In the genomic region with DNA sequence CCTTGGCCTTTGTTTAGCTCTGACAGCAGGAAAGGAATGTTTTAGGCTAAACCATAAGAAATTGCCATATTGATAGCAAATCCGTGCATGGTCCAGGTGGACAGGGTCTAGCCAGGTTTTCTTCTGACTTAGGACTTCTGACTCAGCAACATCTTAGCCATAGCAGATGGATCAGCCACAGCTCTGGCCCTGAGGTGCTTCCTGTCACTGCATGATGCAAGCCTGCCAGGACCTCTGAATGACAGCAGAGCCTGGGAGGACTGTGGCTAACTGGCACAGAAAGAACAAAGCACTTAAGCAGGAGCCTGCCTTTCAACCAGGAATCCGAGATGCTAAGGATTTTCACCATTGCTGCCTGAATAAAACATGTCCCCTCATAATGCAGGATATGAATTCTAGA, we compare ENCODE assay signal across 12 mouse cellular contexts.
DNase-seq lines count a peak whose midpoint lies in the region; ATAC-seq and TF ChIP-seq lines count a peak whose summit lies in the region.
"Had no signal": no experiment of that assay in that cellular context is flagged by ENCODE, and none has a peak within 500 bp of the region (broad histone marks: within the 10 kb centered on the region; RNA-seq: fewer than 3 reads in every experiment).

No protein-coding gene starts in this region.

- no peaks in the 10 kb centered on the region for H3K27me3 ChIP-seq in embryonic facial prominence, embryonic 11.5 days (ENCODE audit: control insufficient read depth, insufficient read depth, low read length)
- no peaks in the 10 kb centered on the region for H3K27me3 ChIP-seq in embryonic facial prominence, embryonic 10.5 days (replicated peaks; ENCODE audit: low read depth, poor library complexity, severe bottlenecking)
- H3K27me3 ChIP-seq in forebrain, postnatal 0 days (ENCODE audit: insufficient read depth, low read length) = no peaks in the 10 kb centered on the region
- H3K27me3 ChIP-seq in midbrain, embryonic 13.5 days = no peaks in the 10 kb centered on the region
- no peaks in the 10 kb centered on the region for H3K27me3 ChIP-seq in kidney, embryonic 15.5 days
- H3K27me3 ChIP-seq: heart, embryonic 12.5 days had no signal

- ATAC-seq in embryonic facial prominence, embryonic 11.5 days (replicated peaks; ENCODE audit: insufficient number of reproducible peaks, low FRiP score, low TSS enrichment, low read depth) = no peak; the same call in 1 of the 2 replicates
- ATAC-seq in forebrain, postnatal 0 days = 0 out of 2 replicates have a peak, but pooled peaks have one; percentile 42
- ATAC-seq in midbrain, embryonic 13.5 days = peak; percentile 79; the same call in 1 of the 2 replicates
- ATAC-seq in kidney, embryonic 15.5 days (replicated peaks; ENCODE audit: low FRiP score) = no peak
- ATAC-seq: intestine, embryonic 16.5 days; liver, postnatal 0 days had no signal

- no peaks in the 10 kb centered on the region for H3K36me3 ChIP-seq in embryonic facial prominence, embryonic 11.5 days (replicated peaks; ENCODE audit: control insufficient read depth, insufficient read depth, low read depth, low read length)
- no peaks in the 10 kb centered on the region for H3K36me3 ChIP-seq in embryonic facial prominence, embryonic 10.5 days (replicated peaks)
- H3K36me3 ChIP-seq in forebrain, postnatal 0 days (ENCODE audit: insufficient read depth) = no peaks in the 10 kb centered on the region
- H3K36me3 ChIP-seq in midbrain, embryonic 13.5 days = no peaks in the 10 kb centered on the region
- H3K36me3 ChIP-seq in kidney, embryonic 15.5 days = no peaks in the 10 kb centered on the region

- WGBS in embryonic facial prominence, embryonic 11.5 days = 28% methylated on average over 2 of the region's 2 CpGs
- 31% methylated on average over 2 of the region's 2 CpGs for WGBS in embryonic facial prominence, embryonic 10.5 days
- WGBS in forebrain, postnatal 0 days = 21% methylated on average over 2 of the region's 2 CpGs
- 17% methylated on average over 2 of the region's 2 CpGs for WGBS in midbrain, embryonic 13.5 days
- WGBS in kidney, embryonic 15.5 days = 62% methylated on average over 2 of the region's 2 CpGs

- H3K4me3 ChIP-seq in embryonic facial prominence, embryonic 11.5 days (ENCODE audit: low read depth, low read length) = no peak overlapping the region
- no peak overlapping the region for H3K4me3 ChIP-seq in embryonic facial prominence, embryonic 10.5 days
- H3K4me3 ChIP-seq in forebrain, postnatal 0 days (ENCODE audit: low read depth, low read length) = no peak overlapping the region
- H3K4me3 ChIP-seq in midbrain, embryonic 13.5 days (replicated peaks) = no peak overlapping the region
- no peak overlapping the region for H3K4me3 ChIP-seq in kidney, embryonic 15.5 days (replicated peaks)
- H3K4me3 ChIP-seq: erythroblast, embryonic 14.5 days; heart, embryonic 12.5 days had no signal

- peak; percentile 11 for DNase-seq in embryonic facial prominence, embryonic 11.5 days (ENCODE audit: low spot score)
- DNase-seq in embryonic facial prominence, embryonic 10.5 days (ENCODE audit: low spot score) = no peak
- peak; percentile 82 to 86 for DNase-seq in cerebellum, postnatal 25 days
- DNase-seq in forebrain, postnatal 0 days = peak; percentile 37
- DNase-seq in urinary bladder, postnatal 36 days (ENCODE audit: low spot score in 2 of 2) = no peak
- DNase-seq in kidney, postnatal 14 days = no peak
- DNase-seq: liver, postnatal 0 days had no signal

- no peaks in the 10 kb centered on the region for H3K4me1 ChIP-seq in embryonic facial prominence, embryonic 11.5 days (ENCODE audit: control insufficient read depth, insufficient read depth, low read length)
- peaks cover 6% of the 10 kb centered on the region for H3K4me1 ChIP-seq in embryonic facial prominence, embryonic 10.5 days
- H3K4me1 ChIP-seq in forebrain, postnatal 0 days (ENCODE audit: insufficient read depth) = no peaks in the 10 kb centered on the region
- H3K4me1 ChIP-seq in midbrain, embryonic 13.5 days (replicated peaks) = peaks cover 8% of the 10 kb centered on the region
- no peaks in the 10 kb centered on the region for H3K4me1 ChIP-seq in kidney, embryonic 15.5 days
- H3K4me1 ChIP-seq: heart, embryonic 12.5 days had no signal

- H3K9ac ChIP-seq in embryonic facial prominence, embryonic 11.5 days (replicated peaks; ENCODE audit: low read length) = no peak overlapping the region
- H3K9ac ChIP-seq in forebrain, postnatal 0 days = no peak overlapping the region
- H3K9ac ChIP-seq in midbrain, embryonic 13.5 days (replicated peaks) = no peak overlapping the region
- H3K9ac ChIP-seq in kidney, embryonic 15.5 days = no peak overlapping the region
- H3K9ac ChIP-seq: heart, embryonic 12.5 days; liver, postnatal 0 days had no signal

- H3K9me3 ChIP-seq in embryonic facial prominence, embryonic 11.5 days (replicated peaks; ENCODE audit: control insufficient read depth, low read length) = no peaks in the 10 kb centered on the region
- H3K9me3 ChIP-seq in embryonic facial prominence, embryonic 10.5 days = no peaks in the 10 kb centered on the region
- no peaks in the 10 kb centered on the region for H3K9me3 ChIP-seq in forebrain, postnatal 0 days (ENCODE audit: low read length)
- H3K9me3 ChIP-seq in midbrain, embryonic 13.5 days = no peaks in the 10 kb centered on the region
- no peaks in the 10 kb centered on the region for H3K9me3 ChIP-seq in kidney, embryonic 15.5 days (replicated peaks)
- H3K9me3 ChIP-seq: heart, embryonic 12.5 days had no signal

- TF ChIP-seq CTCF in forebrain, postnatal 0 days (IDR thresholded peaks at IDR 0.05; ENCODE audit: low read depth) = no peak

- no peak overlapping the region for H3K4me2 ChIP-seq in embryonic facial prominence, embryonic 11.5 days (ENCODE audit: low read depth, low read length)
- no peak overlapping the region for H3K4me2 ChIP-seq in forebrain, postnatal 0 days (ENCODE audit: low read depth)
- no peak overlapping the region for H3K4me2 ChIP-seq in midbrain, embryonic 13.5 days (replicated peaks)
- no peak overlapping the region for H3K4me2 ChIP-seq in kidney, embryonic 15.5 days
- H3K4me2 ChIP-seq: heart, embryonic 12.5 days had no signal

- H3K27ac ChIP-seq in embryonic facial prominence, embryonic 11.5 days (replicated peaks; ENCODE audit: low read depth, low read length) = no peak overlapping the region
- no peak overlapping the region for H3K27ac ChIP-seq in embryonic facial prominence, embryonic 10.5 days (replicated peaks)
- H3K27ac ChIP-seq in forebrain, postnatal 0 days (ENCODE audit: low read depth, low read length) = peak overlapping the region; percentile 35; the same call in 1 of the 2 replicates
- H3K27ac ChIP-seq in midbrain, embryonic 13.5 days = peak overlapping the region; percentile 39; the same call in 1 of the 2 replicates
- no peak overlapping the region for H3K27ac ChIP-seq in kidney, embryonic 15.5 days

Comparison
In these comparisons a context has a peak if more than half of its experiments do, and no peak if none do; other contexts are left out.
1. DNase-seq: peak in embryonic facial prominence, embryonic 11.5 days (single experiment), cerebellum, postnatal 25 days (2 of 2) and forebrain, postnatal 0 days (single experiment); none in embryonic facial prominence, embryonic 10.5 days (single experiment), urinary bladder, postnatal 36 days (0 of 2) and kidney, postnatal 14 days (single experiment).
2. ATAC-seq: peak in forebrain, postnatal 0 days (single experiment) and midbrain, embryonic 13.5 days (single experiment); none in embryonic facial prominence, embryonic 11.5 days (single experiment) and kidney, embryonic 15.5 days (single experiment).
3. H3K27ac ChIP-seq: peak in forebrain, postnatal 0 days (single experiment) and midbrain, embryonic 13.5 days (single experiment); none in embryonic facial prominence, embryonic 11.5 days (single experiment), embryonic facial prominence, embryonic 10.5 days (single experiment) and kidney, embryonic 15.5 days (single experiment).